In the genomic region with DNA sequence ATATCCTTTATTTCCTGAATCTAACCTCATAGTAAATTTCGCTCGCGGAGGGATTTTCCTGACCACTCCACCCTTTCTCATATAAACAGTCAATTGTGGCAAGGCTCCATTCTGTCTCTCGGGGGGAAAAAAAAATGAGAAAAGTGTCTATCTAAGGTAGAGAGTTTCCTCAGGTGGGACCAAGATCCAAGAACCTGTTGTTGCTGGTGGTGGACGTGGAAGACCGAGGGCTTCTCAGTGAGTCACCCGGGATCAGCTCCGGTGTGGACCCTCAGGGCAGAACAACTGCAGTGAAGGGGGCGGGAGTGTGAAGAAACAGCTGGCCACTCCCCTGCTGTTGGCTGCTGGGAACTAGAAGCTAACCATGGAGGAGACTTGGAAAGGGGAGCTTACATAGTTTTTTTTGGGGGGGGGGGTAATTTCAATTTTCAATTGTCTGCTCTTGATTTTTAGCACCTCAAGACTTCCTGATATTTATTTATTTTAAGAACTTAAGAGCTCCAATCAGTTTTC, we compare ENCODE assay signal across 8 mouse cellular contexts. TPM values are rescaled to one million over a fixed set of nuclear protein-coding genes. Genes with fewer than 3 reads are reported as not detected.
DNase-seq lines count a peak whose midpoint lies in the region; ATAC-seq lines count a peak whose summit lies in the region.

No protein-coding gene starts in this region.

- H3K27ac ChIP-seq in lung, embryonic 16.5 days (ENCODE audit: low read length) = no peak overlapping the region
- H3K27ac ChIP-seq in heart, embryonic 14.5 days (replicated peaks in 1 of 2; ENCODE audit: control insufficient read depth in 1 of 2, insufficient read depth in 1 of 2, low read depth in 2 of 2, low read length in 2 of 2) = no peak overlapping the region
- no peak overlapping the region for H3K27ac ChIP-seq in liver, embryonic 13.5 days

- peak overlapping the region; percentile 54 for H3K4me2 ChIP-seq in lung, embryonic 16.5 days (ENCODE audit: low read depth, low read length)
- peak overlapping the region; percentile 84 for H3K4me2 ChIP-seq in heart, embryonic 14.5 days (ENCODE audit: low read length)
- H3K4me2 ChIP-seq in liver, embryonic 13.5 days = peak overlapping the region; percentile 24

- under 1% methylated on average over 9 of the region's 9 CpGs for WGBS in lung, embryonic 16.5 days
- WGBS in heart, embryonic 14.5 days = 0% methylated on average over 9 of the region's 9 CpGs
- 2% methylated on average over 9 of the region's 9 CpGs for WGBS in liver, embryonic 13.5 days (ENCODE audit: insufficient replicate concordance)

- peak; percentile 74 for ATAC-seq in lung, embryonic 16.5 days (ENCODE audit: low read depth)
- ATAC-seq in heart, embryonic 14.5 days (ENCODE audit: insufficient number of reproducible peaks, insufficient read depth, low FRiP score, low read depth) = peak; percentile 43; the same call in 1 of the 2 replicates
- no peak for ATAC-seq in liver, embryonic 13.5 days (ENCODE audit: low read depth)
- ATAC-seq in megakaryocyte progenitor cell, adult 5-6 weeks (replicated peaks; ENCODE audit: poor library complexity) = no peak

- peak overlapping the region; percentile 41 for H3K4me3 ChIP-seq in lung, embryonic 16.5 days (ENCODE audit: low read length)
- H3K4me3 ChIP-seq in heart, embryonic 14.5 days (ENCODE audit: control insufficient read depth in 1 of 2, insufficient read depth in 1 of 2, low read depth in 1 of 2, low read length in 2 of 2) = peak overlapping the region; percentile 43 to 52
- H3K4me3 ChIP-seq in liver, embryonic 13.5 days (replicated peaks) = 0 out of 2 replicates have a peak overlapping the region, but pooled peaks have one; percentile 12

- H3K4me1 ChIP-seq in lung, embryonic 16.5 days (replicated peaks; ENCODE audit: control insufficient read depth, insufficient read depth, low read length) = no peaks in the 10 kb centered on the region
- no peaks in the 10 kb centered on the region for H3K4me1 ChIP-seq in heart, embryonic 14.5 days (ENCODE audit: control insufficient read depth in 2 of 2, insufficient read depth in 2 of 2, low read length in 2 of 2)
- no peaks in the 10 kb centered on the region for H3K4me1 ChIP-seq in liver, embryonic 13.5 days (replicated peaks)

- no peak for DNase-seq in lung, postnatal 4 days
- DNase-seq in embryo, embryonic 9.5 days (ENCODE audit: extremely low spot score) = peak; percentile 45
- no peak for DNase-seq in liver, embryonic 13.5 days
- no peak for DNase-seq in spleen, adult 18-20 months
- no peak for DNase-seq in kidney, postnatal 36 days

- no peak overlapping the region for H3K9ac ChIP-seq in lung, embryonic 16.5 days (ENCODE audit: low read length)
- H3K9ac ChIP-seq in heart, embryonic 14.5 days (ENCODE audit: low read length) = peak overlapping the region; percentile 65
- no peak overlapping the region for H3K9ac ChIP-seq in liver, embryonic 13.5 days

- no peaks in the 10 kb centered on the region for H3K36me3 ChIP-seq in lung, embryonic 16.5 days (ENCODE audit: control insufficient read depth, insufficient read depth, low read length)
- H3K36me3 ChIP-seq in heart, embryonic 14.5 days (ENCODE audit: control insufficient read depth, insufficient read depth, low read length) = no peaks in the 10 kb centered on the region
- H3K36me3 ChIP-seq in liver, embryonic 13.5 days = no peaks in the 10 kb centered on the region

- no peaks in the 10 kb centered on the region for H3K9me3 ChIP-seq in lung, embryonic 16.5 days (ENCODE audit: control insufficient read depth, low read length)
- H3K9me3 ChIP-seq in heart, embryonic 14.5 days (ENCODE audit: control insufficient read depth, low read length) = no peaks in the 10 kb centered on the region
- no peaks in the 10 kb centered on the region for H3K9me3 ChIP-seq in liver, embryonic 13.5 days (replicated peaks)

- no peaks in the 10 kb centered on the region for H3K27me3 ChIP-seq in lung, embryonic 16.5 days (ENCODE audit: control insufficient read depth, insufficient read depth, low read depth, low read length)
- no peaks in the 10 kb centered on the region for H3K27me3 ChIP-seq in heart, embryonic 14.5 days (ENCODE audit: control insufficient read depth, insufficient read depth, low read length)
- H3K27me3 ChIP-seq in liver, embryonic 13.5 days = peaks cover 17% of the 10 kb centered on the region; the same call in 1 of the 2 replicates

RNA-seq across cellular contexts. Expression of a gene that starts 0.8 kb away (rescaled TPM):
- 7.8 and 9.6 TPM in 2 replicates for polyA plus RNA-seq in lung, embryonic 16.5 days (2015; fragmentation: Nextera tagmentation; extraction: Ambion mirVana)
- polyA plus RNA-seq in heart, embryonic 14.5 days (2014; fragmentation: Nextera tagmentation; extraction: Ambion mirVana) = 9.2 and 9.6 TPM in 2 replicates
- polyA plus RNA-seq in liver, embryonic 13.5 days (2015; fragmentation: Nextera tagmentation; extraction: Ambion mirVana) = 3.6 and 3.9 TPM in 2 replicates
- total RNA-seq in megakaryocyte progenitor cell, adult 5-6 weeks (2015) = not detected in 2 replicates
- total RNA-seq in megakaryocyte progenitor cell, adult 5-6 weeks (2017) = not detected in 2 replicates

RNA-seq across cellular contexts. Expression of a gene that starts 7.1 kb away (rescaled TPM):
- polyA plus RNA-seq in lung, embryonic 16.5 days (2015; fragmentation: Nextera tagmentation; extraction: Ambion mirVana) = not detected in 2 replicates
- not detected in 2 replicates for polyA plus RNA-seq in heart, embryonic 14.5 days (2014; fragmentation: Nextera tagmentation; extraction: Ambion mirVana)
- polyA plus RNA-seq in liver, embryonic 13.5 days (2015; fragmentation: Nextera tagmentation; extraction: Ambion mirVana) = not detected in 2 replicates
- not detected in 2 replicates for total RNA-seq in megakaryocyte progenitor cell, adult 5-6 weeks (2015)
- not detected in 2 replicates for total RNA-seq in megakaryocyte progenitor cell, adult 5-6 weeks (2017)

RNA-seq across cellular contexts. Expression of a gene that starts 17.8 kb away (rescaled TPM):
- not detected in 2 replicates for polyA plus RNA-seq in lung, embryonic 16.5 days (2015; fragmentation: Nextera tagmentation; extraction: Ambion mirVana)
- not detected in 2 replicates for polyA plus RNA-seq in heart, embryonic 14.5 days (2014; fragmentation: Nextera tagmentation; extraction: Ambion mirVana)
- not detected in 2 replicates for polyA plus RNA-seq in liver, embryonic 13.5 days (2015; fragmentation: Nextera tagmentation; extraction: Ambion mirVana)
- total RNA-seq in megakaryocyte progenitor cell, adult 5-6 weeks (2015) = not detected in 2 replicates
- total RNA-seq in megakaryocyte progenitor cell, adult 5-6 weeks (2017) = not detected in 2 replicates

RNA-seq across cellular contexts. Expression of a gene that starts 28.0 kb away (rescaled TPM):
- polyA plus RNA-seq in lung, embryonic 16.5 days (2015; fragmentation: Nextera tagmentation; extraction: Ambion mirVana) = not detected in 2 replicates
- polyA plus RNA-seq in heart, embryonic 14.5 days (2014; fragmentation: Nextera tagmentation; extraction: Ambion mirVana) = not detected in 2 replicates
- polyA plus RNA-seq in liver, embryonic 13.5 days (2015; fragmentation: Nextera tagmentation; extraction: Ambion mirVana) = not detected in 2 replicates
- not detected in 2 replicates for total RNA-seq in megakaryocyte progenitor cell, adult 5-6 weeks (2015)
- total RNA-seq in megakaryocyte progenitor cell, adult 5-6 weeks (2017) = not detected in 2 replicates

RNA-seq across cellular contexts. Expression of a gene that starts 41.5 kb away (rescaled TPM):
- polyA plus RNA-seq in lung, embryonic 16.5 days (2015; fragmentation: Nextera tagmentation; extraction: Ambion mirVana) = not detected in 2 replicates
- polyA plus RNA-seq in heart, embryonic 14.5 days (2014; fragmentation: Nextera tagmentation; extraction: Ambion mirVana) = not detected in 2 replicates
- polyA plus RNA-seq in liver, embryonic 13.5 days (2015; fragmentation: Nextera tagmentation; extraction: Ambion mirVana) = not detected in 2 replicates
- not detected in 2 replicates for total RNA-seq in megakaryocyte progenitor cell, adult 5-6 weeks (2015)
- total RNA-seq in megakaryocyte progenitor cell, adult 5-6 weeks (2017) = not detected in 2 replicates

Comparison
In these comparisons a context has a peak if more than half of its experiments do, and no peak if none do; other contexts are left out.
1. ATAC-seq: peak in lung, embryonic 16.5 days (single experiment) and heart, embryonic 14.5 days (single experiment); none in liver, embryonic 13.5 days (single experiment) and megakaryocyte progenitor cell, adult 5-6 weeks (single experiment).
2. H3K4me2 ChIP-seq: peak in every context shown above with its lines; median percentile 84 in heart, embryonic 14.5 days; 54 in lung, embryonic 16.5 days; 24 in liver, embryonic 13.5 days.
3. Peak in every context shown above with its lines, with median percentiles within 50 percentile points of each other: H3K4me3 ChIP-seq.